Mouse (Mus musculus) Muller cell, postnatal 12 days (primary cell): ENCODE results near the gene Ubl3.

Experiments
- DNase-seq: peaks from one replicate; pipeline ENCODE4 v3.0.0-alpha.2; 2015; ENCODE audit errors: inconsistent ontology term

The Ubl3 gene

DNA sequence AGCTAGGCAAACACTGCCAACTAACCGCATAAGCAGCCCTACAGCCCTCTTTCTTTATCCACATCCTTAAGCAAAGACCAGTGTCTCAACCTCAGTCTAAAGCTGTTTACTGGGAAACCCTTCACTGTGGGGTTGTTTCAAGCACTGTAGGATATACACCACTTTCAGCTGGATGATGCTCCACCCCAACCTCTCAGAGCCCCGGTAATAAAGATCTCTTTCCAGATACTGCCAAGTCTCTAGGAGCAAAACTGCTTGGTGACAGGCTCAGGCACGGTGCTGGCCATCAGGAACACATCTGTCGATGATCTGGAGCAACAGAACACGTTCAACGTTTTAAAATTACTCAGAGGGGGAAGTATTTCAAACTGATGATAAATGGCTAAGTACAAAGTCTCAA lies 25.0 kb downstream of the Ubl3 start:
- no peak for DNase-seq

DNA sequence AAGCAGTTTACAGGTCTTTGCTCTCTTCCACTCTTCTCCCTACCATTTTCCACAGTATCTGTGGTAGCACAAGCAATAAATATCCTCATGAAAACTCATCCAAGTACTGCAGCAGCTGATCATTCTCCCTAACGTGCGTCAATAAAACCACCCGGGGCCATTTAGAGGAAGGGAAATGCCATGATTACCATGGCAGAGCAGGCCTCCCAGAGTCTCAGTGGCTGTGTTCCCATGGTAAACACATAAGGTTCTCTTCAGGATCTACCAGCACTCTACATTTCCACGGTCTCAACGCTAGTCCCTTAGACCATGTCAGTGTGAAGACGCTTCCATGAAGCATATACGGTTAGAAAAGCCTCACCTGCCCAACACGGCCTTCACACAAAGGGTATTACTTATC lies 26.0 kb downstream of the Ubl3 start:
- DNase-seq, result no peak

DNA sequence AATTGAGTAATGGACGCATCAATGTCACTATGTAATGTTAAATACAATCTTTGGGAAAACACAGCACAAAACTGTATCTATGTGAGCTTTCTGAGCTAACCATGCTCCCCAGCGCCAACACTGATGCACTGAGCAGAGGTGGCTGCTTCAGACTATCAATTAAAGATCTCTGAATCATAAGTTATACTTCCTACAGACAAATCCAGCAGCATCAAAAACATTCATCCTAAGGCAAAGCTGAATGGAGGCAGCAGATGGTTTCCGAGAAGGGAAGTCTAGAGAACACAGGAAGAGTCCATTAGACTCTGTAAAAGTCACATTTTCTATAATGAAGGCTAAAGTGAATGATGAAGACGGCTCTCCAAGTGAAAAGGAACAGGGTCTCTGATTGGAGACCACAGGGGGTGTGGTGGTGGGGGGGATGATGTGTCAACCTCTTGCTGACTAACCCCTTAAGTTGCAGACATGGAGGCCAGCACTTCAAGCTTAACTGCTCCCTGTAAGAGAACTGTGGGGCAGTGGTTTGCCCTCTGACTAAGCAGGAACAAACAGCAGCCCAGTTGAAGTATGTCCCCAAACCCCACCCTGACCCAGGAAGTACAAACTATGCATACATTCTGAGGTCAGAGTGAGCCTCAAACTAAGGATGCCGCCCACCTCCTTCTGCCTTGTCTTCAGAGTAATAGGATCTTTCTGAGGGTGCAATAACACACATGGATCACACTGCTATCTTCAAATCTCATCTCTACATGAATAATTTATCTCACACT lies 29.2 kb downstream of the Ubl3 start:
- no peak for DNase-seq

DNA sequence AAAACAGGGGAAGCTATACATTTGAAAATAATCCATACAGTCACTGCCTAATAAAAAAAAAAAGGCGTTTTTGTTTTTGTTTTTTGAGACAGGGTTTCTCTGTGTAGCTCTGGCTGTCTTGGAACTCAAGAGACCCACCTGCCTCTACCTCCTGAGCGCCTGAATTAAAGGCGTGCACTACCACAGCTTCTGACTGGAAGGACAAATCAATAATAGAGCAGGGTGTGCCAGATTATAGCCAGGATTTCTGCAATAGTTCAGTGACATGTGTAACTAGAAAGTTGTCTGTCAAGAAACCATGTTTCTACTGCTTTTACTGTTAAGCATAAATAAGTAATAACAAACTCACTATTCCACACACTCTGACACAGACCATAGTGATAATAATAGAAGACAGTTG lies 30.2 kb downstream of the Ubl3 start:
- no peak for DNase-seq

DNA sequence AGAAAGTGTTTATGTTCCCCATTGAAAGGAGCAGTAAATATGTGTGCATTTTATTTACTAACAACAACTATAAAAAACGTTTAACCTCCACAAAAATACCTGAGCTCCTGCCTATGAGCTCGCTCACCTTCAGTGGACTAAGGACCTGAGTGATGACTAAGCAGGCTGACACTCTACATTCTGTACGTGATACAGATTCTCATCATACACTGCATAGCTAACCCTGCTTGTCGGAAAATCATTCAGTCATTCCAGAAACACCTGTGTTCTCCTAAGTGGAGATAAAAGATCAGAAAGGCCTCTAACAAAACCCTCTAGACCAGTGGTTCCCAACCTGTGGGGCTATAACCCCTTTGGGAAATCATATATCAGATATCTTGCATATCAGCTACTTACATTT lies 35.1 kb downstream of the Ubl3 start:
- DNase-seq, result no peak

- DNase-seq, result peak; percentile 43
Observed at GRCm38 (mm10) chr5:148512042-148512640, 40.4 kb downstream of the Ubl3 start.

DNA sequence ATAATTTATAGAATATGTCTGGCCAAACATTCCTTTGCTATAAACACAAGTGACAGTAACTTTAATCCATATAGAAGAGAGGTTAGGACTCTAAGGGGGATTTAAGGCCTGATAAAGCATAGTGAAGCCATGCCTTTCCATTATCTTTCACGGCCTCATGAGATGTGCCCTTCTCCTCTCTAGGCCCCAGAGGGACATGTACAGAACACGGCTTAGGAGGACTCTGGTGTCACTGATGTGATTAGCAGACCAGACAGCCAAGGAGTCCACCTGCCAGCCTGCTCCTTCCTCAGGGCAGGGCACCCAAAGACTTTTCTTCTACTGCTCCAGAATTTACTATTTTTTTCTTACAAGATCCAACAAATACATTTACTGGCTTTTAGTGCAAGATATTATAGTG lies 42.3 kb downstream of the Ubl3 start:
- no peak for DNase-seq

DNA sequence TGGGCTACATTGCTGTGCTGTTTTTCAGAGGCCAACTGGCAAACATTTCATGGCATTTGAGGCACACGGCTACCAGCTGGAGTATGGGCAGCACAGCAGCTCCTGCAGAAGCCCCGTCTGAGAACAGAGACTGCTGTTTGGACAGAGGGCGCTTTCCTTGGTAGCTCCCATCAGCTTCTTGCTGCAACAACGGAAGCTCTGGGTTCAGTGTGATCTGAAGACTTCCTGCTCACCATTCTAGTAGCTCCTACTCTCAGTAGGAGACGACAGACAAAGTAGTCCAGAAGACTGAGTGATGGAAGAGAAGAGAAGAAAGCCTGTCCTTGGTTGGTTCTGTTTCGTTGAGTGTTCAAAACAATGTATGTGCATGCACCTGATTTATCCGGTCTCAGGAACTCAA lies 42.9 kb downstream of the Ubl3 start:
- DNase-seq, result no peak

DNA sequence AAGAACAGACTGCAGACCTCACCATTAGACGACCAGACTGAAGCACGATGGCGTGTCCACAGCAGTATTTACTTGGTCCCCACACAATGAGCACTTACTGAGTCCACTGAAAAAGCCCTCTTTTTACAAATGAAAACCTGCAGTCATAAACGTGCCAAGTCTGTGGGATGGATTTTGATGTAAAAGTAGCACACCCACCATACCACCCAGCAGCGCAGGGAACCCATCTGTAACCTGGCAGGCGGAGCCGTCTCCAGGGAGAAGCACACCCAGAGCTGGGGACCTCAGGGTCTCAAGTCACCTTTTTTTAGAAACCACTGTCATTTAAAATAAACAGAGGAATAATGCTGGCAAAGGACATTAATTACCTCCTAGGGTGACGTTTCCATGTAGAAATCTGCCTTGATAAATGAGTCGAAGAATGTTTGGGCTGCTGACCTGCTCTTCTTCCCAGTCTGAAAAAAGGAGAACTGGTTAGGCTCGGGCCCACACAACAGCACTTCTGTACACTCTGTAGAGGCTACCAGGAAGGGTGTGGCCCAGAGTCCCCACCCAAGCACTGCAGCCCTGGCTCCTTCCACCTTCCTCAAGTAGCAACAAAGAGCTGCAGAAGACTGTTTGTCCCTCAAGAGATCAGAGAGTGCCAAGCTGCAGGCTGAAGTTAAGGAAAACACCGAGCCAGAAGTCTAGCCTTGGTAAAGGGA lies 43.5 kb downstream of the Ubl3 start:
- no peak for DNase-seq

DNA sequence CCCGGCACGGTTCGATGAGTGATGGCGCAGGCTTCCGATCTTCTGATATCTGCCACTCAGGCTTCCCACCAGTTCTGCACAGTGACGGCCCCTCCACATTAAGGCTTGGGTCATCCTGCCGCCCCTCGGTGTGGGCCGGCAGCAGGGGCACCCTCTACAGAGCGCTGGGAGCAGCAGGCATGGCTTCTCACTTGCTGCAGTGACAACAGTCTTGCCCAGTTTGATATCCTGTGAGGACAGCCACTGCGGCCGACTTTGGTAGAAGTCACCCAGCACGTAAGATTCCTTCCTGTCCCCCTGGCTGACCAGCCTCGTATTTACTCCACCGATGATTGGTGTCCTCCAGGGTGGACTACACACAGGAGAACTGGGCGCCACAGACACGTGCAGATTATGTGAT lies 47.2 kb downstream of the Ubl3 start:
- DNase-seq, result no peak

DNA sequence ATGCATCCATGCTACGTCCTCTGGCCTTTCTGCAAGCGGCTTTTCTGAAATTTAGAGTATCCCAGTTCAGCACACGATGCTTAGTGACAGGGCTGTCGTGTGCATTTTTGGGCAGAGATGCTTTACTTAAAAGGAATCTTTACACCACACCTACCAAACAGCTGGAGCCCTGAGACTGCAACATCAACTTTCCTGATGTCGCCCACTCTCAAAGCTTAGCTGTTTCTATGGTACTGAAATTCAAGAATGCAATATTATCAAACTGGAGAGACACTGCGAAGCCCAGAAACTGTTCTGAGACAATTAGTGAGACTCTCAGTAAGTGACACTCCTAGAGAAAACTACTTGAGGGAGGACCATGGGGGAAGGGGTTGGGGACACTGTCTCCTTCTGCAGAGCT lies 50.4 kb downstream of the Ubl3 start:
- DNase-seq, result no peak

DNA sequence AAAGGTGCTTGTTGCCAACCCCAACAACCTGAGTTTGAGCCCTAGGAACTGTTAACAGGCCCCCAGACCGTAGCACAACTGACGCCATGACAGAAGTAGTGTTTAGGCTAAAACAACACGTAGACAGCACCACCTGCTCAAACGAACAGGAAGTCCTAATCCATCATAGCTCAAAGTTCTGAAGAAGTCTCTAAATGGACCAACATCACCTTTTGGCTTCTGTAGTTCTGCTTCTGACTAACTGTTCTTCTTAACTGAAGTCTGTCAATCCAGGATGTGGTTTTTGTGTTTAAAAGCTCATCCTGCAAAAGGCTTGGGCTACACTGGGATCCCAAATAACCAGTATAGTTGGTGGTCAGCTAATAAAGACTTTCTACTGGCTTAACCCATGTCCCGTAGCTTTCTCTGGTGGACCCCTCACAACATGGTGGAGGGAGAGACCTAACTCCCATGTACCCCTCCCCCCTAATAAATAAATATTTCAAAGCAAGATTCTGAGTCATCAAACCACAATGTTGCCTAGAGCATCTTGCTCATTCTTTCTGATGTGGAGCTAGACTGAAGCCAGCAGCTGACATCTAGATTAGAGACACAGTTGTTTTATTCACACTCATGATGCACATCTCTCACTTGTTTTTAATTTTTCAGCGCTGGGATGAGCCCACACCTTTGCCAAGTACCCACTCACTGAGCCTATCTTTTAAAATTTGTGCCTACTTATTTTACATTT lies 51.2 kb downstream of the Ubl3 start:
- DNase-seq, result no peak

GRCm38 (mm10) chr5:148500516-148500915 lies 52.1 kb downstream of the Ubl3 start:
- no peak for DNase-seq

DNA sequence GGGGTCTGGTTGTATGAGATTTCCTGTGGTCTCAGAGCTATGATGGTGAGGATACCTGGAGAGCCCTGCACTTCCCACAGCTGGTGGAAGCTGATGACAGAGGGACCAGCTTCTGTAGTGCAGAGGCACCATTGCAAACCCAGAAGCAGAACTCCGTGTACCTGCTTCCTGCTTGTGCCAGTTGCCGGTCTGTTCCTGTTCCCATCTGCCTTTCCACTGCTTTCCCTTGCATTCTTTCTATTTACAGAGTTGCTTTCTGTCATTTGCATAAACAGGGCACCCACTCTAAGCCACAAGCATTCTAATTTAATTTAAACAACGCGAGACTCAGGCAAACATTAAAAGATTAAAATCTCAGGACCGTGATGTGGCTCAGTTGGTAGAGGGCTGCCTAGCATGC lies 53.0 kb downstream of the Ubl3 start:
- DNase-seq, result no peak

GRCm38 (mm10) chr5:148495991-148496390 lies 56.6 kb downstream of the Ubl3 start:
- no peak for DNase-seq

- no peak for DNase-seq
Observed at GRCm38 (mm10) chr5:148495173-148495572, 57.4 kb downstream of the Ubl3 start.

DNA sequence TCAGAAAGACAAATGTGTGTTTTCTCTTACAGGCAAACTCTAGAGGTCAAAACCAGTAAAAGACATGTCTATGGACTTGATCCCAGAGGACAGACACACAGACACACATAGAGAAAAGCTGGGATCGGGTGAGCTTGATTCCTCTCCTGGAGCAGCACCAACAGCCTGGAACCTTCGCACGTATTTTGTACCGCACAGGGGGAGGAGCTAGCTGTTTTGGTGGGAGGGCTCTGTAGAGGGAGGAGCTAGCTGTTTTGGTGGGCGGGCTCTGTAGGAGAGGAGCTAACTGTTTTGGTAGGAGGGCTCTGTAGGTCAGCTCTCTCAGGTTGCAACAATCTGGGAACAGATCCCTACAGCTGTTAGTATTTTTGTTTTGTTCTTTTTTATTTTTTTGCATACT lies 58.3 kb downstream of the Ubl3 start:
- DNase-seq, result no peak

GRCm38 (mm10) chr5:148493025-148493424 lies 59.6 kb downstream of the Ubl3 start:
- no peak for DNase-seq

- DNase-seq, result no peak
Observed at GRCm38 (mm10) chr5:148490391-148490790, 62.2 kb downstream of the Ubl3 start.

DNA sequence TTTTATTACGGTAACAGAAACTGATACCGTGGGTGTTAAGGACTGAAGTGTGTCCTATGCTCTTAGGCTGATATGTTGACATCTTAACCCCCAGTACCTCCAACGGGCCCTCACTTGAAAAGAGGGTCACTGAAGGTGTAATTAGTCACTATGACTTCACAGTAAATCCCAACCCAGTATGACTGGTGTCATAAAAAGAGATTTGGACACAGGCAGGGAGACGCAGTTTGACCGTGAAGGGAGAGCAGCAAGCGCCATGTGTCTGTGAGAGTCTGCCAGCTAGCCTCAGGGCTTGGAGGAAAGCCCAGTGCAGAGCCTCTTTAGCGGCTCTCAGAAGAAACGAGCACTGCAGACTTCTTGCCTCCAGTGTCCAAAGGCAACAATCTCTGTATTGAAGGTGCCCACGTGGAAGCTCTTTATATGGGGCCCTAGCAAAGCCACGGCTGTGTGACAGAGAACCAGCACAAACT lies 62.8 kb downstream of the Ubl3 start:
- DNase-seq, result peak; percentile 86

GRCm38 (mm10) chr5:148488891-148489723 lies 63.5 kb downstream of the Ubl3 start:
- DNase-seq, result no peak
